Mouse (Mus musculus): Measurements from ENCODE around the gene Tunar.

DNA sequence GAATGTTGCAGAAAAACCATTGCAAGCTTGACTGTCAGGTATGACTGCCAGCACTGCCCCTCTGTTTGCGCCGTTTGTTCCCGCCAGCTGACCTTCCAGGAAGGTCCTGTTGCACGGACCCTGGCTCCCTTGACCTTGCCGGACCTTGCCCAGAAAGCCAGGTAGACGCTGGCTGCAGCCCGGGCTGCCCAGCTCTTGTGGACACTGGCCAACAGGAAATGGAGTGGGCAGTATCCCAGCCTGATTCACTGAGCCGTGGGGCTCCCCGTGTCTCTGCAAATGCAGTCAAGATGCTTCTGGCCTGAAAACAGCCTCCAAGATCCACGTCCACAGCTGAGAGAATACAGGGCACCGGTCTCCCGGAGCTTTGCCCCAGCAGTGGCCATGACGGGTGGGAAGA, 13.6 kb downstream of the Tunar start:
- TF ChIP-seq USF1 (IDR thresholded peaks at IDR 0.05; ENCODE audit: low read depth) (no peak), TCF12 (IDR thresholded peaks at IDR 0.05; ENCODE audit: insufficient read depth, poor library complexity, severe bottlenecking) (no peak), POLR2A (IDR thresholded peaks at IDR 0.05; ENCODE audit: insufficient read length, low read depth) (no peak), MAX (IDR thresholded peaks at IDR 0.05; ENCODE audit: low read depth) (no peak)
